Mouse (Mus musculus) E14TG2a.4 (cell line): Measurements from ENCODE around the gene Hddc2.
"Not testable (repeated sequence)": the region's sequence is repeated elsewhere in the genome, so short reads cannot be mapped to it uniquely, and the experiment has no call there.

Experiments
- H3K27me3 ChIP-seq: 2 replicates; pipeline ENCODE4 v1.6.1; 2014; ENCODE audit warnings: low read length, control low read depth; ENCODE audit not compliant: insufficient read depth
- H3K36me3 ChIP-seq: 2 replicates; pipeline ENCODE4 v1.6.1; 2014; ENCODE audit warnings: low read length, control low read depth; ENCODE audit not compliant: insufficient read depth
- H3K4me1 ChIP-seq: replicated peaks from 2 replicates; pipeline ENCODE4 v1.6.1; 2014; ENCODE audit warnings: low read depth, low read length, control low read depth
- H3K4me3 ChIP-seq: replicated peaks from 2 replicates; pipeline ENCODE4 v1.5.1; 2014; ENCODE audit warnings: mild to moderate bottlenecking, low read length
- H3K9me3 ChIP-seq: 2 replicates; pipeline ENCODE4 v1.6.1; 2014; ENCODE audit warnings: low read length, control low read depth
- CTCF ChIP-seq: conservative IDR thresholded peaks from 2 replicates; pipeline ENCODE4 v1.5.1; 2014; ENCODE audit warnings: low read length

The Hddc2 gene

DNA sequence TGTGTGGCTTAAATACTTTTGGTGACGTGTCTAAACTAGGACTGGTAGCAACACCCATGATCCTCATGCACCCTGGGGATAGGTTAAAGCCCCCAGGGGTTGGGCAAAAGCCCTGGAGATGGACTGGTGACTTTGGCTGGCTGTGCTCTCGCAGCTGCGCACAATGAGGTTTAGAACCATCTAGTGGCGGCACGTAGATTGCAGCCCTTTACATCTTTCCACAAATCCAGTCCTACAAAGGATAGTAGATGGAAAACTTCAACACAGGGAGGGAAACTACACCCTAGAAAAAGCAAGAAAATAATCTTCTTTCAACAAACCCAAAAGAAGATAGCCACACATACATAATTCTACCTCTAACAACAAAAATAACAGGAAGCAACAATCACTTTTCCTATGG lies 57.0 kb downstream of the Hddc2 start:
- not testable (repeated sequence) for H3K4me1 ChIP-seq
- peak; percentile 15; the same call in 1 of the 2 replicates for TF ChIP-seq CTCF

More for the DNA sequence above, 57.0 kb downstream of the Hddc2 start:
- H3K36me3 ChIP-seq, H3K4me3 ChIP-seq, H3K9me3 ChIP-seq, H3K27me3 ChIP-seq: not testable (repeated sequence)
